Mouse (Mus musculus) embryonic facial prominence, embryonic 13.5 days (tissue): ENCODE data around the gene Trim8. TPM values are rescaled to one million over a fixed set of nuclear protein-coding genes. Genes with fewer than 3 reads are reported as not detected.

ENCODE experiments used
- ATAC-seq: fragments of 200-750 bp; cut with Nextera tagmentation; 2 replicates; pipeline ENCODE4 v1.8.0; 2017; ENCODE audit warnings: low read depth; ENCODE audit not compliant: insufficient number of reproducible peaks, insufficient read depth, low FRiP score, low TSS enrichment
- H3K27ac ChIP-seq: fragments of 300-500 bp; sonication (generic); 2 replicates; pipeline ENCODE4 v1.5.1; 2015; ENCODE audit warnings: moderate library complexity, mild to moderate bottlenecking, inconsistent platforms
- H3K27me3 ChIP-seq: fragments of 300-500 bp; sonication (generic); 2 replicates; pipeline ENCODE4 v1.6.1; 2015; ENCODE audit warnings: mild to moderate bottlenecking, inconsistent platforms
- H3K36me3 ChIP-seq: fragments of 300-500 bp; sonication (generic); 2 replicates; pipeline ENCODE4 v1.6.1; 2015; ENCODE audit warnings: mild to moderate bottlenecking, inconsistent platforms
- H3K4me1 ChIP-seq: fragments of 300-500 bp; sonication (generic); 2 replicates; pipeline ENCODE4 v1.6.1; 2015; ENCODE audit warnings: inconsistent platforms
- H3K4me2 ChIP-seq: fragments of 300-500 bp; sonication (generic); 2 replicates; pipeline ENCODE4 v1.6.1; 2015; ENCODE audit warnings: moderate library complexity, mild to moderate bottlenecking, inconsistent platforms
- H3K4me3 ChIP-seq: fragments of 300-500 bp; sonication (generic); 2 replicates; pipeline ENCODE4 v1.5.1; 2015; ENCODE audit warnings: mild to moderate bottlenecking, inconsistent platforms
- H3K9ac ChIP-seq: fragments of 300-500 bp; sonication (generic); 2 replicates; pipeline ENCODE4 v1.6.1; 2015; ENCODE audit warnings: mild to moderate bottlenecking, inconsistent platforms
- H3K9me3 ChIP-seq: fragments of 300-500 bp; sonication (generic); 2 replicates; pipeline ENCODE4 v1.6.1; 2016; ENCODE audit warnings: inconsistent platforms
- WGBS: fragments of 180-500 bp; shearing (Covaris S2); methylation state at CpG from one replicate; pipeline ENCODE4 v1.1.7; 2015; ENCODE audit warnings: mixed read lengths; 5-methylcytosine and 5-hydroxymethylcytosine counted together
- polyA plus RNA-seq: library from polyadenylated mRNA; unstranded; fragments of >200 nt; fragmentation: Nextera tagmentation; extraction: Ambion mirVana; gene quantifications from 2 replicates; pipeline ENCODE4 v1.2.1, GENCODE M21; 2015

The Trim8 gene
- polyA plus RNA-seq, 1 experiment from 2014 or later = 17.6 TPM

DNA sequence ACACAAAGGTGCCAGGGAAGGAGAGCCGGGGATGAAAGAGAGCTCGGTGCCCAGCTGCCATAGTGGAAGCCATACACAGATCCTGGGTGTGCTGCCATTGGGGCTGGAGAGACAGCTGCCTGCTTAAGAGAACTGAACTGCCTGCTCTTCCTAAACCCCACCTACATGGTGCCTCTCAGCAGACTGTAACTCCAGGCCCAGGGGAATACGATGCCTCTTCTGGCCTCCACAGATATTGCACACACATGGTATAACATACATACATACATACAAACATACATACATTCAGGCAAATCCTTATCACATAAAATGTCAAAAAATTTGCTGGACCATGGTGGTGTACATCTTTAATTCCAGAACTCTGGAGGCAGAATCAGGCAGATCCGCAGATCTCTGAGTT, 38.1 kb upstream of the Trim8 start:
- Histone ChIP-seq H3K9me3 (no peaks in the 10 kb centered on the region), H3K27me3 (no peaks in the 10 kb centered on the region), H3K36me3 (peaks cover 71% of the 10 kb centered on the region), H3K4me3 (no peak overlapping the region), H3K4me2 (no peak overlapping the region), H3K4me1 (no peaks in the 10 kb centered on the region; the same call in 1 of the 2 replicates), H3K9ac (no peak overlapping the region), H3K27ac (no peak overlapping the region)
- WGBS = 98% methylated on average over 4 of the region's 4 CpGs
- ATAC-seq = no peak

- Histone ChIP-seq H3K36me3 (peaks cover 58% of the 10 kb centered on the region), H3K9me3 (no peaks in the 10 kb centered on the region), H3K4me3 (no peak overlapping the region), H3K27ac (no peak overlapping the region), H3K9ac (no peak overlapping the region), H3K27me3 (no peaks in the 10 kb centered on the region), H3K4me2 (no peak overlapping the region), H3K4me1 (peaks cover 13% of the 10 kb centered on the region)
- 66% methylated on average over 6 of the region's 6 CpGs for WGBS
- ATAC-seq = no peak
These were observed 35.3 kb upstream of the Trim8 start for GRCm38 (mm10) chr19:46466160-46466559.

DNA sequence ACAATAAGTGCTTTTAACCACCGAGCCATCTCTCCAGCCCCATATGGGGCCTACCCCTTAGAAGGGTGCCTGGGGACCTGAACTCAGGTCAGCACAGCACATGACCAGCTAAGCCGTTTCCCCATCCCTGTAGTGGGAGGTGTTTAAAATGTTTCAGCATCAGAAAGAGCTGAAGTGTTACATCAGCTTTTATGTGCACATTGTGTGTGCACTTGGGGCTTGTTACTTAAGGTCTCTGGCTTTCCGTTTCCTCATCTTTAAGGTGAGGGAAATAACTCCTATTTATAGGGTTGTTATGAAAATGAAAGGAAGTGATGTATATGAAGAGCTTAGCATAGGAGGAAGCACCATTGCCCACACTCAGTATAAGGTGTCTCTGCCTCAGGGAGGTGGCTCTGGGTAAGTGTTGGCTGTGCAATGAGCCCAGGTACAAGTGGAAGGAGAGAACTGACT, 34.4 kb upstream of the Trim8 start:
- H3K4me2 ChIP-seq = no peak overlapping the region
- WGBS = 50% methylated on average over 3 of the region's 3 CpGs
- ATAC-seq = no peak
- H3K36me3 ChIP-seq = peaks cover 50% of the 10 kb centered on the region
- H3K27ac ChIP-seq = no peak overlapping the region
- no peaks in the 10 kb centered on the region for H3K27me3 ChIP-seq
- H3K9me3 ChIP-seq = no peaks in the 10 kb centered on the region
- H3K9ac ChIP-seq = no peak overlapping the region
- H3K4me3 ChIP-seq = no peak overlapping the region
- H3K4me1 ChIP-seq = peaks cover 22% of the 10 kb centered on the region

DNA sequence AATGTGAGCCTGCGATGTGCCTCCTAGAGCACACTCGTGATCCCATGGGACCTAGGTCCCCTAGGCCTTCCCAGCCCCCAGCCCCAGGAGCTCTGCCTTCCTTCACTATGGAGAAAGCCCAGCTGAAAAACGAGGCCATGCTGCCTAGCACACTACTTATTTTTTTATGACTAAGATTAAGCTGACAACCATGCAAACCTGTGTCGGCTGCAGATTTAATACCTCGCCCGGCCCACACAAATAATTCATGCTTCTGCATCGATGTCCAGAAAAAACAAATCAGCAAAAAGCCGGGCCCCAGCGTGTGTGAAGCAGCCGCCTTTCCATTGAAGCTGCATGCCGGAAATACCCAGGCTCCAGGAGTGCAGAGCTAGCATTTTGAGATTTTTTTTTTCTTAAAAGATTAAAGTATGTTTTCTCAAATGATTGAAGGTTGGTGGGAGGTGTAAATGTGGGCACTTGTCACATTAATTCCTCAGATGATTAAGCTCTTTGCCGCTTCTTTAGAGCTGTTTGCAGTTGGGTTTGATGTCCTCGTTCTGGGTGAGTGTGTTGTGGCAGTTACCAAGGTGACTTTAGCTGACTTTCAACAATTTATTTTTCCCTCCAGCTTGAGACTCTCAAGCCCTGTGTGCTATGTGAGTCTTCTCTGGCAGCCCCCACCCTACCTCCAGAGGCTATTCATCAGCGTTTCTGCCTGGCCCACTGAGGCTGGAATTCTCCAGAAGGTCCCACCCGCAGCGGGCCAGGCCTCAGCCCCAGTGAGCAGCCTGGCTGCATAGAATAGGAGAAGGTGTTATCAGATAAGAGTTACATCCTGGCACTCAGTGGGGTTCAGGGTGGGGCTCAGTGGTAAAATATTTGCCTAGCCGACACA, 30.9 kb upstream of the Trim8 start:
- Histone ChIP-seq H3K9me3 (no peaks in the 10 kb centered on the region), H3K36me3 (peaks cover 60% of the 10 kb centered on the region), H3K4me1 (peaks cover 25% of the 10 kb centered on the region), H3K9ac (no peak overlapping the region), H3K27ac (peak overlapping the region; percentile 66), H3K4me2 (no peak overlapping the region), H3K27me3 (no peaks in the 10 kb centered on the region), H3K4me3 (no peak overlapping the region)
- ATAC-seq = no peak
- 45% methylated on average over 17 of the region's 17 CpGs for WGBS

DNA sequence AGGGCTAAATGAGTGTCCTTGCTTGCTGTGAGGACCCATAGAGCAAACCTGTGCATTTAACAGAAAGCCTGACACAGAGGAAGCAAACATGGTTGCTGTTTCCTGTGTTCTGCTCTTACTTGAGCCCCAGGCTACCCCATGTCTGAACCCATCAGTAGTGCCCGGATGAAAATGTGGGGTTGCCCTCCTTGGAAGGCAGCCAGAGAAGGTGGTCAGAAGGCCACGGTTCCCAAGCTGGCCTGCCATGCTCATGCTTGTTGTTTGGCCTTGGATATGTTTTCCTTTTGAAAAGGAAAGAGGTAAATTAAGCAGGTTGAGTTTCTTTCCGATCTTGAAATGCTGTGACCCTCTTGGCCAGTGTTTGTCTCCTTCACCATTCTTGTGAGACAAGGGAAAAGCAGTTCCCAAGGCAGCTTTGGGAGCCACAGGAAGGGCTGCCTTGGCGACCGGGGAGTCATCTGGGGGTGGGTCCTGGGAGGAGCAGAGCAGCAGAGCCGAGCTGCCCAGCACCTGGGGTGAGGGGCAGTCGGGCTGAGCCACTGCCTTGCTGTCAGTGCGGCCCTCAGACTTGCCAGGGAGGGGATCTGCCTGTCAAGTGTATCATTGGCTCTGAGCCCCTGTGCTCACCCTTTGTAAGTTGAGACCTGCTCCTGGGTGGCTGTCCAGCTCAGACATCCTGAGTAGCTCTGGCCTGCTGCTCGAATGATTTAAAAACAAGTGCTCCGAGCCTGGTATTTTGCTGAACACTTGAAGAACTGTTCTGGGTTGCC, 30.0 kb upstream of the Trim8 start:
- peaks cover 64% of the 10 kb centered on the region for H3K36me3 ChIP-seq

DNA sequence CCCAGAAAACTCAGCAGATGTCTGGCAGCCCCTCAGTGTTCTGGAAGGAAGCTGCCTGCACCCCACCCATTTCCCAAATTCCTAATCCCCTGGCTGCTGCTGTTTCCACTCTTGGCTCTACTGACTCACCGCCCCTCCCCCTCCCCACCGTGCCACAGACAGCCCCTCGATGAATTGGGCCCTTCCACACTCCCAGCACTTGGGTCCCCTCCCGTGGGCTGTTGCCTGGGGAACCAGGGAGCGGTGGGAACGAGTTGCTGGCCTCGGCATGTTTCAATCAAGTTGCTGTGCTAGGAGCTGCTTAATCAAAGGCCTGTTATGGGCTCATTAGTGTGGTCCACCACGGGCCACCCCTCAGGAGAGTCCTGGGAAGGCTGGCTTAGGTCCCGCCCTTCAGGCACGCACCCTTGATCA, 24.1 kb upstream of the Trim8 start:
- Histone ChIP-seq H3K4me1 (peaks cover 68% of the 10 kb centered on the region), H3K4me2 (no peak overlapping the region), H3K36me3 (peaks cover 72% of the 10 kb centered on the region), H3K4me3 (no peak overlapping the region), H3K9me3 (no peaks in the 10 kb centered on the region), H3K27me3 (no peaks in the 10 kb centered on the region), H3K27ac (peak overlapping the region; percentile 78), H3K9ac (0 out of 2 replicates have a peak overlapping the region, but pooled peaks have one; percentile 16)
- ATAC-seq = no peak
- WGBS = 46% methylated on average over 10 of the region's 10 CpGs

More for the DNA sequence above, 30.0 kb upstream of the Trim8 start:
- peak overlapping the region; percentile 51; the same call in 1 of the 2 replicates for H3K9ac ChIP-seq
- no peak overlapping the region for H3K4me3 ChIP-seq
- WGBS = 13% methylated on average over 10 of the region's 10 CpGs
- H3K4me2 ChIP-seq = no peak overlapping the region
- ATAC-seq = peak; percentile 50; the same call in 1 of the 2 replicates
- no peaks in the 10 kb centered on the region for H3K27me3 ChIP-seq
- peaks cover 34% of the 10 kb centered on the region for H3K4me1 ChIP-seq
- peak overlapping the region; percentile 66 for H3K27ac ChIP-seq
- H3K9me3 ChIP-seq = no peaks in the 10 kb centered on the region

DNA sequence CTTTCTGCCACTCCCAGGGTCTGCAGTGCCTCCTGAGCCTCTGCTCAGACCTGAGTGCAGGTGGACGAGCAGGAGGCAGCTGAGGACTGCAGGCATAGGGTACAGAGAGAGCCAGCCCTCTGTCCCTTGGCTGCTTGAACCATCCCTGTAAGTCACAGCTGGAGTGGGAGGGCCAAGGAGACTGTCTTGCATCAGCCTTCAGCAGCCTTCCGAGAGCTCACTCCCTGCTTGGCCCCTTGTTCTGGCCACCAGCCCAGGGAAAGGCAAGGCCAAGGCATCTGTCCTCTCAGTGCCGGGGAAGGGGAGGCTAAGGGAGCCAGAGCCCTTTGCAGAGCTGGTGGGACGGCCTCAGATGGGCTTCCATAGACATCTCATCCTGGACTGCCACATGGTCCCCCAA, 23.3 kb upstream of the Trim8 start:
- Histone ChIP-seq H3K36me3 (peaks cover 68% of the 10 kb centered on the region), H3K9ac (0 out of 2 replicates have a peak overlapping the region, but pooled peaks have one; percentile 27), H3K27ac (peak overlapping the region; percentile 78; the same call in 1 of the 2 replicates), H3K27me3 (no peaks in the 10 kb centered on the region), H3K4me1 (peaks cover 76% of the 10 kb centered on the region), H3K4me3 (no peak overlapping the region), H3K9me3 (no peaks in the 10 kb centered on the region), H3K4me2 (no peak overlapping the region)
- WGBS = 91% methylated on average over 4 of the region's 4 CpGs
- ATAC-seq = no peak

GRCm38 (mm10) chr19:46478826-46479225, 22.7 kb upstream of the Trim8 start:
- ATAC-seq = no peak
- Histone ChIP-seq H3K9ac (0 out of 2 replicates have a peak overlapping the region, but pooled peaks have one; percentile 8), H3K27ac (peak overlapping the region; percentile 82), H3K27me3 (no peaks in the 10 kb centered on the region), H3K36me3 (peaks cover 66% of the 10 kb centered on the region), H3K4me3 (no peak overlapping the region), H3K9me3 (no peaks in the 10 kb centered on the region), H3K4me2 (no peak overlapping the region), H3K4me1 (peaks cover 80% of the 10 kb centered on the region)
- 68% methylated on average over 5 of the region's 5 CpGs for WGBS

DNA sequence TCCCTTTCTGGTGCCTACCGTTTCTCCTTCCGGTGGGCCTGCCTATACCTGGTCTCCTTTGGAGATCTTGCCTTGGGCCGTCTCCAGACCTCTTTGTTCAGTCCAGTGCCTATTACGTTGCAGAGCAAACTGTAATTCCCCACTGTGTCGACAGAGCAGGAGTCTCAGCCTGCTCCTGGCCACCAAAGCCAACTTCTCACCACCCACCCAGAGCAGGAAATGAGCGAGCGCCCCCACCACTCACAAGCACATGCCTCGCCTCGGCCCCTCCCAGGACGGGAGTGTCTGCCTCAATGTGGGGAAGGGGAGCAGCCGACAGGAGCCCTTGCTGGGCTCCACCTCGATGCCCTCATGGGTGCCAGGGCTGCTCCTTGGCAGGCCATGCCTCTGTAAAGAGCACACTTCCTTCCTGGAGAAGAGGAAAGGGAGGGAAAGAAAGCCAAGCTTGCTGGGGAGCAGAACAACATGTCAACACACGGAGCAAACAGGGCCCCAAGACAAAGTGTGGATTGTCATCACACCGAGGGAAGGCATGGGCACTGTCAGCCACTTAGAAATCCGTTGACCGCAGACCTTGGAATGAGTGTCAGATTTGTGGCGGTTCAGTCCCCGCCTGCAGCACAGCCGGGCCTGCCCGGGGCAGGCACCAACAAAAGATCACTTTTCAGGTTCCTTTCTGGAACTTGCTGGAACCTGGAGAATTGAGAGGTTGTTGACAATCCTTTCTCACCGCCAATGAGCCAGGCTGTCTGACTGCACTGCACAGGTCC, 22.0 kb upstream of the Trim8 start:
- Histone ChIP-seq H3K27me3 (no peaks in the 10 kb centered on the region), H3K9ac (no peak overlapping the region), H3K4me1 (peaks cover 87% of the 10 kb centered on the region), H3K36me3 (peaks cover 66% of the 10 kb centered on the region), H3K4me2 (no peak overlapping the region), H3K9me3 (no peaks in the 10 kb centered on the region), H3K4me3 (no peak overlapping the region), H3K27ac (peak overlapping the region; percentile 82)
- no peak for ATAC-seq
- WGBS = 65% methylated on average over 21 of the region's 21 CpGs

- H3K4me1 ChIP-seq = peaks cover 87% of the 10 kb centered on the region
- H3K27me3 ChIP-seq = no peaks in the 10 kb centered on the region
- H3K27ac ChIP-seq = peak overlapping the region; percentile 82
- H3K9ac ChIP-seq = no peak overlapping the region
- H3K4me2 ChIP-seq = no peak overlapping the region
- peaks cover 66% of the 10 kb centered on the region for H3K36me3 ChIP-seq
- H3K4me3 ChIP-seq = no peak overlapping the region
- 65% methylated on average over 10 of the region's 10 CpGs for WGBS
- no peak for ATAC-seq
- H3K9me3 ChIP-seq = no peaks in the 10 kb centered on the region
These were observed 20.7 kb upstream of the Trim8 start for GRCm38 (mm10) chr19:46480624-46481345.
